Mouse (Mus musculus) erythroblast, embryonic 14.5 days (primary cell): ENCODE data around the gene Letm1. TPM values are rescaled to one million over a fixed set of nuclear protein-coding genes. Genes with fewer than 3 reads are reported as not detected.
A peak's percentile ranks its signal among the peaks of the same experiment; 100 is the strongest.

Experiments
- H3K27me3 ChIP-seq: 2 replicates; pipeline ENCODE4 v1.6.1; 2012; ENCODE audit warnings: inconsistent platforms; ENCODE audit not compliant: control insufficient read depth
- H3K36me3 ChIP-seq: 2 replicates; pipeline ENCODE4 v1.6.1; 2012; ENCODE audit warnings: mild to moderate bottlenecking, inconsistent platforms; ENCODE audit not compliant: control insufficient read depth
- H3K4me1 ChIP-seq: 2 replicates; pipeline ENCODE4 v1.6.1; 2012; ENCODE audit warnings: inconsistent platforms; ENCODE audit not compliant: control insufficient read depth
- H3K4me3 ChIP-seq: replicated peaks from 2 replicates; pipeline ENCODE3; 2012; ENCODE audit warnings: moderate library complexity, mild to moderate bottlenecking, inconsistent platforms
- H3K9me3 ChIP-seq: 2 replicates; pipeline ENCODE4 v1.6.1; 2012; ENCODE audit warnings: low read length, inconsistent platforms, mixed read lengths; ENCODE audit not compliant: control insufficient read depth
- GATA1 ChIP-seq: IDR thresholded peaks from 2 replicates; pipeline ENCODE4 v1.6.1; 2012; ENCODE audit warnings: low read length, inconsistent platforms, mixed read lengths
- TAL1 ChIP-seq: IDR thresholded peaks from 3 replicates; pipeline ENCODE4 v1.6.1; 2012; ENCODE audit warnings: low read length, inconsistent platforms, mixed read lengths
- polyA plus RNA-seq: library from polyadenylated mRNA; stranded (reverse); fragments of >175 nt; gene quantifications from 2 replicates; pipeline ENCODE4 v1.2.3, GENCODE M21; 2012

The Letm1 gene
- polyA plus RNA-seq, 1 experiment, result 2.8 TPM

DNA sequence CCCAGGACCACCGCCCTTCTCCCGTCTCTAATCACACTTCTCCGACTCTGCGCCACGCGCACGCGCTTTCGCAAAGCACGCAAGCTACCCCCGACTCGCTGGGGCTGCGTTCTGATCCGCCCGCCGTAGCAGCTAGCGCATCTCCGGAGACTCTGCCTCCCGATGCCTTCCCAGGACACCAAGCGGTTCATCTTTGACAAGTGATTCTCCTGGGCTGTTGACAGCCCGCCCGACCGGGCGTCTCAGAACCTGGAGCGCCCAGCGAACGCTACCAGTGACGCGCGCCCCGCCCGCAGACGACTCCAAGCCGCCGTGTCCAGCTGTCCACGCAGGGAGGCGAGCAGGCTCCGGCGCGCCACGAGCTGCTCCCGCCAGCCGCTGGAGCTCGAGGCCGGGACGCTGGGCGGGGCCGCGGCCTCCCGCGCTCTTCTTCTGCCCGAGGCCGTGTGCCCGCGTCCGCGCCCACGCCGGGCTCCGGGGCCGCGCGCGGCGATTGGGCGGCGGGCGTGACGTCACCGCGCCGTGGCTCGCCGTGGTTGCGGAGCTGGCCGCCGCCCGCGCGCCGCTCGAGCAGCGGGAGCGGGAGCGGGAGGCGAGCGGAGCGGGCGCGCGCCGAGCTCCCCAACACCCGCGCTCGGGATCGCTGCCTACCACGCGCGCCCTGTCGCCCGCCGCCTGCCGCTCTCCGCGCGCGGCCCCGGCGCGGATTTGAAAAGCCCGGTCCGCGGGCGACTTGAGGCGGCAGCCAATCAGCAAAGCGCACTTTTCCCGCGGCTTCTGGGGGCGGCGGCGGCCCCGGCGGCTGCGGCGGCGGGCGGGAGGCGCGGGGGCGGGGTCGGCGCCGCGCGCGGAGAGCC lies 37.5 kb upstream of the Letm1 start, which contains the start of gene Nsd2:
TSS of gene Nsd2 (plus strand) at position 850 of the 857 bp plus-strand sequence.
- TF ChIP-seq TAL1, result no peak
- no peak for TF ChIP-seq GATA1
- Histone ChIP-seq H3K9me3 (no peaks in the 10 kb centered on the region), H3K4me3 (peak within 1 kb of the TSS; percentile 98), H3K27me3 (no peaks in the 10 kb centered on the region), H3K4me1 (peaks cover 70% of the 10 kb centered on the region), H3K36me3 (peaks cover 30% of the 10 kb centered on the region)

GRCm38 (mm10) chr5:33819141-33819875 lies 36.7 kb upstream of the Letm1 start:
- H3K36me3 ChIP-seq, result peaks cover 22% of the 10 kb centered on the region
- H3K4me3 ChIP-seq, result peak overlapping the region; percentile 98
- H3K27me3 ChIP-seq, result no peaks in the 10 kb centered on the region
- no peak for TF ChIP-seq TAL1
- no peak for TF ChIP-seq GATA1
- H3K4me1 ChIP-seq, result peaks cover 62% of the 10 kb centered on the region
- H3K9me3 ChIP-seq, result no peaks in the 10 kb centered on the region

DNA sequence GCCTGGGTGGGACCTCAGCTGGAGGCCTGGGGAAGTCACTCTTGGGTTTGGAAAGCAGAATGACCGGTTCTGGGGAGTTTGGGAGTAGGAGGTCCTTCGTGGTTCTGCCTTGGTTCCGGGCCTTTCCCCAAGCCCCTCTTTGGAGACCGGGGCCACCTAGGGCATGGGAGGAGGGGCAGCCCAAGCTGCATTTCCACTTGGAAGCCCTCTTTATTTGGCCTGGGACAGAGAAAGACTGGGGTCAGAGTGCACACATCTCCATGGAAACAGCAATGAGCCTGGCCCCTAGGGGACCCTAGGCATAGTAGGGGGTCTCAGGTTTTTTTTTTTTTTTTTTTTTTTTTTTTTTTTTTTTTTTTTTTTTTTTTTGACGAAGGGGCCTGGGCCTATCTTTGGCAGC lies 35.5 kb upstream of the Letm1 start:
- TF ChIP-seq GATA1 (no peak), TAL1 (no peak; the same call in 2 of the 3 replicates)
- Histone ChIP-seq H3K4me3 (no peak overlapping the region), H3K9me3 (no peaks in the 10 kb centered on the region), H3K36me3 (peaks cover 13% of the 10 kb centered on the region), H3K4me1 (peaks cover 54% of the 10 kb centered on the region), H3K27me3 (no peaks in the 10 kb centered on the region)

DNA sequence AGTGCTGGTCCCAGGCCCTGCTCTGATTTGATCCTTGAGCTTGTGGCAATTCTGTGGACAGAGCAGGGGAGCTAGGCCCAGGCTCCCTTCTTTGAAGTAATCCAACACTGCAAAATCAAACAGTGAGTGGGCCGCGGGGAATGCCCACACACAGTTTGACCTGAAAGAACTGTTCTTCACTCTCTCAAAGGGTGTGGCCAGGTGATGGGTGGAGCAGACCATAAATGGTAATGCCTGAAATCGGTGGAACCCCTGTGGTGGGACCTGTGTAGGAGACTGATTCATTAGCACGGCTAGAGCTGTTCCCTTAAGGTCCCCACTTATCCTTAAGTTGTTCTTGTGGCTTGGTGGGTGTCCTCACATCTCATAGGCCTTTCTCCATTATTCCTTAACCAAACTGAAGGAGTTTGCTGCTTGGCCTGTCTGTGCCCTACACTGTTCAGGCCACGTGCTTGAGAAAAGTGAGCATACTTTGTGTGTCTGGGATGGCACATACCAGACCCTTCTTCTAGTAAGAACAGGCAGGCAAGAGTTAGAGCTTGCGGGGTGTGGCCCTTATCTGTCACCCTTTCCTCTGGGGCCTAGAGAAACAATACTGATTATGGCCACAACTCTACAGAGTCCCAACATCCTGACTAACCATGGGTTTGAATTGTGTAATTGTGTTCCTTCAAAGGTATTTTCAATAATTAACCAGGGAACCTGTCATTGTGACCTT lies 33.5 kb upstream of the Letm1 start:
- TF ChIP-seq GATA1, result no peak
- no peak for TF ChIP-seq TAL1
- Histone ChIP-seq H3K27me3 (no peaks in the 10 kb centered on the region), H3K36me3 (no peaks in the 10 kb centered on the region; the same call in 1 of the 2 replicates), H3K4me1 (peaks cover 36% of the 10 kb centered on the region), H3K9me3 (no peaks in the 10 kb centered on the region), H3K4me3 (no peak overlapping the region)

DNA sequence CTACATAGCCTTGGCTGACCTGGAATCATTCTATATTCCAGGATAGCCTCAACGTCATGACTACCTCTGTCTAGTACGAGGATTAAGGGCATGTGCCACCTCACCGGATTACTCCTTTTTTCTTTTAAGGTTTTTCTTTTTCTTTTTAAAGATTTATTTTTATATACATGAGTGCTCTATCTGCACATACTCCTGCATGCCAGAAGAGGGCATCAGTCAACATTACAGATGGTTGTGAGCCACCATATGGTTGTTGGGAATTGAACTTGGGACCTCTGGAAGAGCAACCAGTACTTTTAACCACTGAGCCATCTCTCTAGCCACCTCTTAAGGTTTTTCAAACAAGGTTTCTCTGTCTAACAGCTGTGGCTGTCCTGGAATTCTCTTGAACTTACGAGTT lies 28.9 kb upstream of the Letm1 start:
- Histone ChIP-seq H3K36me3 (no peaks in the 10 kb centered on the region), H3K9me3 (no peaks in the 10 kb centered on the region), H3K4me1 (peaks cover 8% of the 10 kb centered on the region), H3K27me3 (peaks cover 2% of the 10 kb centered on the region; the same call in 1 of the 2 replicates), H3K4me3 (no peak overlapping the region)
- TF ChIP-seq TAL1 (no peak), GATA1 (no peak)

GRCm38 (mm10) chr5:33803337-33803736 lies 20.7 kb upstream of the Letm1 start:
- Histone ChIP-seq H3K4me1 (no peaks in the 10 kb centered on the region), H3K9me3 (no peaks in the 10 kb centered on the region), H3K4me3 (no peak overlapping the region), H3K27me3 (peaks cover 2% of the 10 kb centered on the region; the same call in 1 of the 2 replicates), H3K36me3 (no peaks in the 10 kb centered on the region)
- TF ChIP-seq TAL1 (no peak), GATA1 (no peak)

GRCm38 (mm10) chr5:33791912-33792643 lies 9.5 kb upstream of the Letm1 start:
- H3K9me3 ChIP-seq, result 0 out of 2 replicates have a peak, but pooled peaks cover 3% of the 10 kb centered on the region

GRCm38 (mm10) chr5:33782999-33783390 lies 378 bp upstream of the Letm1 start:
- Histone ChIP-seq H3K27me3 (peaks cover 2% of the 10 kb centered on the region), H3K9me3 (no peaks in the 10 kb centered on the region)
- TF ChIP-seq TAL1, result no peak
- no peak for TF ChIP-seq GATA1

More at GRCm38 (mm10) chr5:33791912-33792643, 9.5 kb upstream of the Letm1 start:
- Histone ChIP-seq H3K4me3 (no peak overlapping the region), H3K27me3 (peaks cover 15% of the 10 kb centered on the region), H3K36me3 (no peaks in the 10 kb centered on the region), H3K4me1 (no peaks in the 10 kb centered on the region)
- TF ChIP-seq GATA1 (no peak), TAL1 (no peak)

More at GRCm38 (mm10) chr5:33782999-33783390, 378 bp upstream of the Letm1 start:
- Histone ChIP-seq H3K4me1 (peaks cover 36% of the 10 kb centered on the region), H3K36me3 (peaks cover 6% of the 10 kb centered on the region), H3K4me3 (peak overlapping the region; percentile 96)
